Mouse (Mus musculus) limb, embryonic 11.5 days (tissue): ENCODE measurements at regions not wholly inside any gene's neighbourhood (a gene's known extent, or its start where the extent isn't known, plus 50 kb on each side); places are given as distances from the start of the nearest gene placed in this dataset.

Source experiments
- ATAC-seq: fragments of 200-750 bp; cut with Nextera tagmentation; 2 replicates; pipeline ENCODE4 v1.8.0; 2017; ENCODE audit warnings: low read depth; ENCODE audit not compliant: insufficient number of reproducible peaks, low FRiP score, low TSS enrichment
- DNase-seq: peaks from one replicate; pipeline ENCODE4 v3.0.0-alpha.2; 2015; ENCODE audit warnings: low spot score
- H3K27ac ChIP-seq: fragments of 300-500 bp; sonication (generic); replicated peaks from 2 replicates; pipeline ENCODE4 v1.5.1; 2014; ENCODE audit warnings: low read depth, mild to moderate bottlenecking, low read length
- H3K27me3 ChIP-seq: fragments of 300-500 bp; sonication (generic); 2 replicates; pipeline ENCODE4 v1.6.1; 2014; ENCODE audit warnings: mild to moderate bottlenecking, low read length, mixed read lengths; ENCODE audit not compliant: control insufficient read depth, insufficient read depth
- H3K36me3 ChIP-seq: fragments of 300-500 bp; sonication (generic); 2 replicates; pipeline ENCODE4 v1.6.1; 2014; ENCODE audit warnings: mild to moderate bottlenecking, low read length, moderate library complexity, mixed read lengths; ENCODE audit not compliant: control insufficient read depth, insufficient read depth
- H3K4me1 ChIP-seq: fragments of 300-500 bp; sonication (generic); 2 replicates; pipeline ENCODE4 v1.6.1; 2014; ENCODE audit warnings: low read length, mixed read lengths; ENCODE audit not compliant: control insufficient read depth, insufficient read depth
- H3K4me2 ChIP-seq: fragments of 300-500 bp; sonication (generic); 2 replicates; pipeline ENCODE4 v1.6.1; 2014; ENCODE audit warnings: low read depth, mild to moderate bottlenecking, moderate library complexity; ENCODE audit not compliant: severe bottlenecking
- H3K4me3 ChIP-seq: fragments of 300-500 bp; sonication (generic); 2 replicates; pipeline ENCODE4 v1.5.1; 2014; ENCODE audit warnings: low read depth, low read length
- H3K9ac ChIP-seq: fragments of 300-500 bp; sonication (generic); 2 replicates; pipeline ENCODE4 v1.6.1; 2014; ENCODE audit warnings: mild to moderate bottlenecking, low read length
- H3K9me3 ChIP-seq: fragments of 300-500 bp; sonication (generic); 2 replicates; pipeline ENCODE4 v1.6.1; 2016; ENCODE audit warnings: low read length; ENCODE audit not compliant: control insufficient read depth
- WGBS: fragments of 180-500 bp; shearing (Covaris S2); extraction: QIAGEN DNeasy Blood & Tissue Kit; methylation state at CpG from one replicate; pipeline ENCODE4 v1.1.7; 2014; 5-methylcytosine and 5-hydroxymethylcytosine counted together

DNA sequence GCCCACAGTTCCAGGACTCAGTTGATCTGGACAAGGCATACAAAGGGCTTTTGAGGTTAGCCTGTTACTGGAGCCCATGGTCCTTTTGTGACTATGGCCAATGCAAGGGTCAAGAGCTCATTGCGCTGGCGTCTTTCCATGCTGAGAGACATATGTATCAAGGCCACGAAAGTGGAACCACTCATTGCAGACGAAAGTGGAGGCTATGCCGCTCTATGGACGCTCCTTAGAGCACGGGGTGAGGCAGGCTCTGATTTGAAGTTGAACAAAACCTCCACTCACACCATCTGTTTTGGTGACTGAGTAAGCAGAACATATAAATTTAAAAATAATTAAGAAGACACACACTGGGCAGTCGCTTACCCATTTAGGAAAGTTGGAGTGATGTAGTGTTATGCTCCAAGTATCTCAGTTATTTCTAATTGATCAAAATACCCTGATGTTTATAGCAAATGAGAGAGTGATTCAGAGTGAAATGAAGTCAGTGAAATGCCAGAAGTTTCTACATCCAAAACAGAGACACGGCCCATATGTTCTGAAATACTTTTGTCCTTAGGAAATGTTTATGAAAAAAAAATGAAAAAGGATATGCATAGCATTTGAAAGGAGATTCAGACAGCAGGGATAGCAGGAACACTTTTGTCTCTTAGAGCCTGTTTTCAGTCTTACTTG, 321.8 kb downstream of the Fgf9 start:
- Histone ChIP-seq H3K36me3 (no peaks in the 10 kb centered on the region), H3K4me3 (no peak overlapping the region), H3K4me1 (peaks cover 4% of the 10 kb centered on the region), H3K4me2 (no peak overlapping the region), H3K27me3 (no peaks in the 10 kb centered on the region), H3K9me3 (no peaks in the 10 kb centered on the region), H3K9ac (no peak overlapping the region), H3K27ac (no peak overlapping the region)
- WGBS: 87% methylated on average over 9 of the region's 9 CpGs
- DNase-seq (no peak), ATAC-seq (no peak)

DNA sequence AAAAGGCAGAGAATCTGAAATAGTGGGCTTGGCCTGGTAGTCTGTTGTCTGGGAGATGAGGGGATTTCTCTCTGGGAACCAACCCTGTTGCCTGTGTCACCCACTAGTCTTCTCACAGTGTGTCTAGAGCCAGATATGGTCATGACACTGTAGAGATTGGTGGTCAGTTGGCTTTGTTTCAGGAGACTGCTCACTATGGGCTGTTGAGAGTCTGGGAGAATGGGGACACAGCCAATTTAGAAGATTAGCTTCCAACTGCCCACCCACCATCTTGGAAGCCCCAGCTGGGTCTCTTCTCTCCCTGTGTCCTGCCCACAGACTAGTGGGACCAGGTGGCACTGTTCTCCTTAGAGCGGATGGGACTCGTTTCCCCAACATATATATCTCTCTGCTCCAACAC, 320.4 kb downstream of the Fgf9 start:
- Histone ChIP-seq H3K9ac (no peak overlapping the region), H3K4me2 (no peak overlapping the region), H3K27me3 (no peaks in the 10 kb centered on the region), H3K27ac (no peak overlapping the region), H3K36me3 (no peaks in the 10 kb centered on the region), H3K4me1 (peaks cover 4% of the 10 kb centered on the region), H3K4me3 (no peak overlapping the region), H3K9me3 (no peaks in the 10 kb centered on the region)
- no peak for ATAC-seq
- WGBS: 91% methylated on average over 2 of the region's 2 CpGs
- DNase-seq: no peak

DNA sequence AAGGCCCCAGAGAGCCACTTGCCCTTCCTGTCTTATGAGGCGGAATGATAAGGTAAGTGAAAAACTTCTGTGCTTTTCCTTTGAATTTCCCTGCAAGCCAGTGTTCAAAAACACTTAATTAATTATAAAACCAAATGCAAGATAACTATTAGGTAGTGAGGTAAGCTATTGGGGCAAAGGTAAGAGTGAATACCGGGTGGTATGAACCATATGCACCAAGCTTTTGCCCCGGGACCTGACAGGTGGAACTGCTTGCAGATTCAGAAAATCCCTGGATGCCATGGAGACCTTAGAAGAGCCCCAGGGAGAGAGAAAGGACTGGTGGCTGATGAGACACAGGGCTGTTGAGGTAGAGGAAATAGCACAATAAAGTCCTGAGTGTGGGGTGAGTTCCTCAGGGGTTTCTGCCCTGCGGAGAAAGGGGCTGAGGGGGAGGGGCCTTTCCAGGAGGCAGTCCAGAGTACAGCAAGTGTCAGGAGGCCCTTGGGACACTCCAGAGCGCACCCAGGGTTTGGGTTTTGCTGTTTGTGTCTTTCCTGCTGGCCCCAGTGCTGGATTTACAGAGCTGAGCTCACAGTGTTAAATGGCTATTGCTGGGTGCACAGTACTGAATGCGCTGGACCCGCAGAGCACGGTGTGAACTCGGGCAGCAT, 317.1 kb downstream of the Fgf9 start:
- DNase-seq (no peak), ATAC-seq (no peak)
- Histone ChIP-seq H3K27me3 (no peaks in the 10 kb centered on the region), H3K9me3 (no peaks in the 10 kb centered on the region), H3K36me3 (no peaks in the 10 kb centered on the region), H3K4me3 (no peak overlapping the region), H3K27ac (no peak overlapping the region), H3K4me1 (peaks cover 4% of the 10 kb centered on the region), H3K9ac (no peak overlapping the region), H3K4me2 (no peak overlapping the region)
- WGBS: 75% methylated on average over 9 of the region's 9 CpGs

DNA sequence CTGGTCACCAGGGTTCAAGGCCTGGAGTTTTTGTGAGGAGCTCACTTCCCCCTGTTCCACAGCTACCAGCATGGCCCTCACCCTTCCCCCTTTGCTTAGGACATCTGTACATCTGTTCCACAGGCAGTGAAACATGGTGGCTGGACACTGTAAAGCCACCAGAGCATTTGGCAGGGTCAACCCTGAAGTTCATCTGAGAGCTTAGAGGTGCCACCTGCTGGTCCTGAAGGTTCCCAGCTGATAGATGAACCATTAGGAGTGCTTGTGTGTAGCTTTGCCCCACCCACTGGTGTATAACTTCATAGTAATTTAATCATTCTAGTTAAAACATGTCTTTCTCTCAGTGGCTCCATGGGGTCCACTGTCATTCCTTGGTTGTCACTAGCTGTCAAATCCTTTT, 304.7 kb downstream of the Fgf9 start:
- Histone ChIP-seq H3K9ac (no peak overlapping the region), H3K9me3 (no peaks in the 10 kb centered on the region), H3K4me1 (no peaks in the 10 kb centered on the region), H3K27me3 (no peaks in the 10 kb centered on the region), H3K27ac (no peak overlapping the region), H3K4me2 (no peak overlapping the region), H3K36me3 (no peaks in the 10 kb centered on the region), H3K4me3 (no peak overlapping the region)
- no peak for DNase-seq
- ATAC-seq: no peak

DNA sequence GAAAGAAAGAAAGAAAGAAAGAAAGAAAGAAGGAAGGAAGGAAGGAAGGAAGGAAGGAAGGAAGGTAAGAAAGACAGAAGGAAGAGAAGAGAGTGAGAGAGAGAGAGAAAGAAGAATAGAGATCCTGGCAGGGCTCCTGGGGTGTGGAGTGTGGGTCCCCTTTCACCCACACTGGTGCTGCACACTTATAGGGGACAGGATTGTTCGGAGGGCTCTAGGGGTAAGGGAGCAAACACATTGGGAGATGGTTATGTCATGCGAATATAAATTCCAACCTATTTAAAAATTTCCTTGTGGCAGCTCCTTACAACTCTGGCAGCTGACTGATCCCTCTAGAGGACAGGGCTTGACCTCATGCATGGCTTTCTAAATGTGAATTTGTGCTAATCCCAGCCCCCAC, 286.5 kb downstream of the Fgf9 start:
- Histone ChIP-seq H3K4me2 (no peak overlapping the region), H3K36me3 (no peaks in the 10 kb centered on the region), H3K9me3 (no peaks in the 10 kb centered on the region), H3K4me3 (no peak overlapping the region), H3K9ac (no peak overlapping the region), H3K27ac (no peak overlapping the region), H3K4me1 (no peaks in the 10 kb centered on the region), H3K27me3 (no peaks in the 10 kb centered on the region)
- ATAC-seq: no peak
- DNase-seq: no peak
- 79% methylated on average over 2 of the region's 2 CpGs for WGBS

DNA sequence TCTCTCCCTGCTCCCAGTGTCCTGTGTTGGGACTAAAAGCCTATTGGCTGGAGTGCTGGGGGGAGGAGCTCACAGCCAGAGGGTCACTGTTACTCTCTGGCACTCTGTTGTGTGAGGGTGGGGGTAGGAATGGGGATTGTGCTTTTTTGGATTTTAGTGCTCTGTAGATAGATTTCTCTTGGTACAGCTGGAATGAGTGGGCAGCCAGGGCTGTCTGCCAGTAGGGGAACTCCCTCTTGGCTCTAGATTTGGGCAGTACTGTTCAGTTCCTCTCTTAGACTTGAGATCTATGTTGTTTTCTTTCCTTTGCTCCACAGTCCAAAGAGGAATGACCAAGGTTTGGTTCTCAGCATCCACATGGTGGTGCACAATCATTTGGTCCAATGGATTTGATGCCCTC, 282.6 kb downstream of the Fgf9 start:
- Histone ChIP-seq H3K27ac (no peak overlapping the region), H3K27me3 (no peaks in the 10 kb centered on the region), H3K9me3 (no peaks in the 10 kb centered on the region), H3K4me1 (no peaks in the 10 kb centered on the region), H3K9ac (no peak overlapping the region), H3K4me2 (no peak overlapping the region), H3K4me3 (no peak overlapping the region), H3K36me3 (no peaks in the 10 kb centered on the region)
- ATAC-seq (no peak), DNase-seq (no peak)

DNA sequence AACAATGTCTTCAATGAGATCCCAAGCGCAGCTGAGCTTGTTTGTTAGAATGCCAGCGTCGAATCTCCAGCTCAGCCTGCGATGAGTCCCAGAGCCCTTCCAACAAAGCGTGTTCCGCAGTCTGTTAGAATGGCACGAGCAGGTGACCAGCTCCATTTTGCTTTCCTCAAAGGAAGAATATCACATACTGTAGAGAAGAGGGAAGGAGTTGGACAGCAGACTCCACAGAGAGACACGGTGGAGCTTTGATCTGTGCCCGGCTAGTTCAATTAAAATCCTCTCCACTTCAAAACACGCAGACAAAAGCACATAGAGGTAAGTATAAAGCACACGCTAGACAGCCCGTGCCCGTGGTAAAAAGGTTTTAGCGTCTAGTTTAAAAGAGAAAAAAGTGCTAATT, 265.8 kb downstream of the Fgf9 start:
- Histone ChIP-seq H3K4me1 (no peaks in the 10 kb centered on the region), H3K27ac (no peak overlapping the region), H3K4me2 (no peak overlapping the region), H3K9ac (no peak overlapping the region), H3K36me3 (no peaks in the 10 kb centered on the region), H3K9me3 (no peaks in the 10 kb centered on the region), H3K4me3 (no peak overlapping the region), H3K27me3 (no peaks in the 10 kb centered on the region)
- ATAC-seq (no peak), DNase-seq (no peak)
- 92% methylated on average over 14 of the region's 14 CpGs for WGBS

DNA sequence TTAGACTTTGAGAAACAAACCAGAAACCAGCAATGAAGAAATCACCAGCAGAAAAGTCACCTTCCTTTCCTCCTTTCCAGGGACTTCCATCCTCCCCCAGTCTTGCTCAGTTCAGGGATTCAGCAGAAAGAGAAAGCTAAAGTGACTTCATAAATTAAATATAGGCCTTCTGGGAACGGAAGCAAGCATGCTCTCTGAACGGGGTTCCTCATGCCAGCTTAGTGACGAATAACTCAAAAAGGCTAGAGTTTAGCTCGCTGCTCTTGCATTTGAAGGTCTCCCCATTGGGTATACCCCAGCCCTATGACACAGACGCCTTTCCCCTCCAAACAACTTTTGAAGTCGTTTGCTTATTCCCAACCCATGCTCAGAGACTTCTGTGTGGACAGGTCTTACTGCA, 252.8 kb downstream of the Fgf9 start:
- no peaks in the 10 kb centered on the region for H3K36me3 ChIP-seq
- H3K4me2 ChIP-seq: no peak overlapping the region
- no peaks in the 10 kb centered on the region for H3K9me3 ChIP-seq
- H3K4me3 ChIP-seq: no peak overlapping the region
- DNase-seq (no peak), ATAC-seq (no peak)
- H3K4me1 ChIP-seq: no peaks in the 10 kb centered on the region
- no peak overlapping the region for H3K27ac ChIP-seq
- 82% methylated on average over 6 of the region's 6 CpGs for WGBS
- H3K27me3 ChIP-seq: no peaks in the 10 kb centered on the region
- no peak overlapping the region for H3K9ac ChIP-seq

DNA sequence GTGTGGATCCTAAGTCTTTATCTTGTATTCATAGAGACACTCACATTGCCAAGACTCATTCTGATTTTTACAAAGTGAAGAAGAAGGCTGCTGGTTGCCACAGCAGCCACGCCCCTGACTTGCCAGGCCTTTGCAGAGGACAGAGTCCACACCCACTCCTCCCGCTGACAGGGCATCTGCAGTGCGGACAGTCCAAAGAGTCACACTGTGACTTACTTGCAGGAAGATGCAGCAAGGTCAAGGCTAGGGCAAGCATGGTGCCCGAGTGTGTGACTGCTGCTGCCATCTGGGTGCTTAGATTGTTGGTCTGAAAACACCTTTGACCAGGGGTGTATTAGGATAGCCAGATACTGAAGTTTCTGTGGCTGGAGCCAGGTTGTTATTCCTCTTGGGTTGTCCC, 252.1 kb downstream of the Fgf9 start:
- H3K4me1 ChIP-seq: no peaks in the 10 kb centered on the region
- ATAC-seq: no peak
- H3K27ac ChIP-seq: no peak overlapping the region
- WGBS: 89% methylated on average over 4 of the region's 4 CpGs
- no peaks in the 10 kb centered on the region for H3K9me3 ChIP-seq
- H3K9ac ChIP-seq: no peak overlapping the region
- no peak overlapping the region for H3K4me3 ChIP-seq
- no peaks in the 10 kb centered on the region for H3K27me3 ChIP-seq
- H3K36me3 ChIP-seq: no peaks in the 10 kb centered on the region
- no peak overlapping the region for H3K4me2 ChIP-seq
- no peak for DNase-seq
